21 mouse cellular contexts compared by ENCODE assay signal in genomic region chr6:64448127-64448526, GRCm38 (mm10).
"Had no signal": no experiment of that assay in that cellular context is flagged by ENCODE, and none has a peak within 500 bp of the region (broad histone marks: within the 10 kb centered on the region; RNA-seq: fewer than 3 reads in every experiment).

No protein-coding gene starts in this region.

- H3K27me3 ChIP-seq: limb, embryonic 12.5 days; limb, embryonic 15.5 days; midbrain, embryonic 12.5 days; neural tube, embryonic 13.5 days; stomach, embryonic 15.5 days had no signal

- H3K4me1 ChIP-seq: limb, embryonic 12.5 days; limb, embryonic 15.5 days; midbrain, embryonic 12.5 days; stomach, embryonic 15.5 days had no signal

- DNase-seq: kidney, adult 9 months; kidney, postnatal 14 days; kidney, postnatal 4 days; left cerebral cortex, postnatal 4 days; liver, postnatal 0 days; lung, embryonic 14.5 days; retina, postnatal 1 day; right cerebral cortex, postnatal 25 days; spleen, adult 18-20 months; thymus, adult 2 months; thymus, postnatal 14 days; thymus, postnatal 4 days had no signal

- H3K9ac ChIP-seq: limb, embryonic 12.5 days; limb, embryonic 15.5 days; liver, embryonic 14.5 days; liver, postnatal 0 days; lung, embryonic 14.5 days; midbrain, embryonic 12.5 days; neural tube, embryonic 13.5 days; stomach, embryonic 15.5 days had no signal

- H3K9me3 ChIP-seq: limb, embryonic 12.5 days; limb, embryonic 15.5 days; midbrain, embryonic 12.5 days; neural tube, embryonic 13.5 days; stomach, embryonic 15.5 days had no signal

- H3K36me3 ChIP-seq: limb, embryonic 12.5 days; limb, embryonic 15.5 days; midbrain, embryonic 12.5 days; neural tube, embryonic 13.5 days; stomach, embryonic 15.5 days had no signal

- H3K27ac ChIP-seq: limb, embryonic 12.5 days; limb, embryonic 15.5 days; liver, embryonic 14.5 days; macrophage; midbrain, embryonic 12.5 days; neural tube, embryonic 13.5 days; stomach, embryonic 15.5 days had no signal

- H3K4me3 ChIP-seq: limb, embryonic 12.5 days; limb, embryonic 15.5 days; midbrain, embryonic 12.5 days; neural tube, embryonic 13.5 days; stomach, embryonic 15.5 days had no signal

- H3K4me2 ChIP-seq: limb, embryonic 12.5 days; limb, embryonic 15.5 days; liver, embryonic 11.5 days; lung, embryonic 14.5 days; midbrain, embryonic 12.5 days; neural tube, embryonic 13.5 days; stomach, embryonic 15.5 days had no signal

- ATAC-seq: liver, postnatal 0 days; lung, postnatal 0 days had no signal
